Mouse (Mus musculus) liver, embryonic 16.5 days (tissue): ENCODE data around the gene Apmap. TPM values are rescaled to one million over a fixed set of nuclear protein-coding genes. Genes with fewer than 3 reads are reported as not detected.

Source experiments
- ATAC-seq: fragments of 200-750 bp; cut with Nextera tagmentation; 2 replicates; pipeline ENCODE4 v1.8.0; 2017; ENCODE audit warnings: low read depth, mild to moderate bottlenecking, moderate number of reproducible peaks, moderate library complexity
- H3K27ac ChIP-seq: fragments of 300-500 bp; sonication (generic); 2 replicates; pipeline ENCODE4 v1.5.1; 2014; ENCODE audit warnings: mild to moderate bottlenecking, low read length
- H3K27me3 ChIP-seq: fragments of 300-500 bp; sonication (generic); 2 replicates; pipeline ENCODE4 v1.6.1; 2014; ENCODE audit warnings: low read depth, low read length, mixed read lengths; ENCODE audit not compliant: control insufficient read depth, insufficient read depth
- H3K36me3 ChIP-seq: fragments of 300-500 bp; sonication (generic); 2 replicates; pipeline ENCODE4 v1.6.1; 2014; ENCODE audit warnings: mild to moderate bottlenecking; ENCODE audit not compliant: control insufficient read depth, insufficient read depth
- H3K4me1 ChIP-seq: fragments of 300-500 bp; sonication (generic); 2 replicates; pipeline ENCODE4 v1.6.1; 2014; ENCODE audit warnings: low read depth, low read length, mixed read lengths; ENCODE audit not compliant: control insufficient read depth
- H3K4me2 ChIP-seq: fragments of 300-500 bp; sonication (generic); 2 replicates; pipeline ENCODE4 v1.6.1; 2014; ENCODE audit warnings: low read depth, low read length, mixed read lengths
- H3K4me3 ChIP-seq: fragments of 300-500 bp; sonication (generic); 2 replicates; pipeline ENCODE4 v1.5.1; 2014; ENCODE audit warnings: low read depth, mild to moderate bottlenecking, low read length
- H3K9ac ChIP-seq: fragments of 300-500 bp; sonication (generic); 2 replicates; pipeline ENCODE4 v1.6.1; 2014; ENCODE audit warnings: low read depth, low read length
- H3K9me3 ChIP-seq: fragments of 300-500 bp; sonication (generic); replicated peaks from 2 replicates; pipeline ENCODE4 v1.6.1; 2016; ENCODE audit warnings: low read length; ENCODE audit not compliant: control insufficient read depth
- WGBS: fragments of 180-500 bp; shearing (Covaris S2); extraction: QIAGEN DNeasy Blood & Tissue Kit; methylation state at CpG from one replicate; pipeline ENCODE4 v1.1.7; 2014; ENCODE audit not compliant: insufficient replicate concordance; 5-methylcytosine and 5-hydroxymethylcytosine counted together
- polyA plus RNA-seq: library from polyadenylated mRNA; unstranded; fragments of >200 nt; fragmentation: Nextera tagmentation; extraction: Ambion mirVana; gene quantifications from 2 replicates; pipeline ENCODE4 v1.2.1, GENCODE M21; 2015

Gene Apmap
- polyA plus RNA-seq: 27.2 and 29.2 TPM in 2 replicates

DNA sequence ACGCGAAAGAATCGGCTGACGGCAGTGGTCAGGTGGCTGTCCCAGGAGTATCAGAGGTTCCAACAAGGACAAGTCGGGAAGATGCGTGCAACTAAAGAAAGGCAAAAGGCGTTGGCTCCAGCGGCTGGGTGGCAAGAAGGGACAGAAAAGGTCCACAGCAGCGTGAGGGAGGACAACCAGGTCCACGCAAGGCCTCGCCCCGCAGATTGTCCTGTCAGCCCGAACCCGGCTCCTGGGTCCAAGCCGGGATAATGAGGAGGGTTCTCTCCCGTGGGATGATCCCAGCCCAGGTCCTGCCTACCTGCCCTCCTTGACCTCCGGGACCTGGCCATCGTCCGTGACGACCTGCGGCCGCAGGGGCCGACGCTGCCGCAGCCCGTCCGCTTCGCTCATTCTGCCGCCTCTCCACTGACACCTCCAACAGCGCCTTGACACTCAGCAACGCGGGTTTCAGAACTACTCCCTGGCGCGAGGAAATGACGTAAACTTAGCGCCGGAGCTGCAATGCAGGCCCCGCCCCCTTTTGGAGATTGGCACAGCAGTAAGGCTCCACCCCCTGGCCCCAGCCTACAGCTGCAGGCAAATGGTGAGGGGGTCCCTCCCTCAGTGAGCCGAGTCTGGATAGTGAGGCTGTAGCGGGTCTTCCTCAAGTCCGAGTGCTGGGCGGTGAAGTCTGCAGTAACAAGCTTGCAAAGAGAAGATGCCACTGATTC is at the start of gene Apmap:
Gene Apmap, minus strand, starts transcription at position 481 of the 713 bp plus-strand sequence.
- ATAC-seq: peak; percentile 92
- peaks cover 26% of the 10 kb centered on the region for H3K4me1 ChIP-seq
- peak within 1 kb of the TSS; percentile 78 for H3K4me3 ChIP-seq
- under 1% methylated on average over 42 of the region's 42 CpGs for WGBS
- H3K4me2 ChIP-seq: peak within 1 kb of the TSS; percentile 90
- H3K27me3 ChIP-seq: no peaks in the 10 kb centered on the region
- H3K9me3 ChIP-seq: no peaks in the 10 kb centered on the region
- H3K27ac ChIP-seq: peak within 1 kb of the TSS; percentile 75
- H3K9ac ChIP-seq: peak within 1 kb of the TSS; percentile 93
- no peaks in the 10 kb centered on the region for H3K36me3 ChIP-seq

DNA sequence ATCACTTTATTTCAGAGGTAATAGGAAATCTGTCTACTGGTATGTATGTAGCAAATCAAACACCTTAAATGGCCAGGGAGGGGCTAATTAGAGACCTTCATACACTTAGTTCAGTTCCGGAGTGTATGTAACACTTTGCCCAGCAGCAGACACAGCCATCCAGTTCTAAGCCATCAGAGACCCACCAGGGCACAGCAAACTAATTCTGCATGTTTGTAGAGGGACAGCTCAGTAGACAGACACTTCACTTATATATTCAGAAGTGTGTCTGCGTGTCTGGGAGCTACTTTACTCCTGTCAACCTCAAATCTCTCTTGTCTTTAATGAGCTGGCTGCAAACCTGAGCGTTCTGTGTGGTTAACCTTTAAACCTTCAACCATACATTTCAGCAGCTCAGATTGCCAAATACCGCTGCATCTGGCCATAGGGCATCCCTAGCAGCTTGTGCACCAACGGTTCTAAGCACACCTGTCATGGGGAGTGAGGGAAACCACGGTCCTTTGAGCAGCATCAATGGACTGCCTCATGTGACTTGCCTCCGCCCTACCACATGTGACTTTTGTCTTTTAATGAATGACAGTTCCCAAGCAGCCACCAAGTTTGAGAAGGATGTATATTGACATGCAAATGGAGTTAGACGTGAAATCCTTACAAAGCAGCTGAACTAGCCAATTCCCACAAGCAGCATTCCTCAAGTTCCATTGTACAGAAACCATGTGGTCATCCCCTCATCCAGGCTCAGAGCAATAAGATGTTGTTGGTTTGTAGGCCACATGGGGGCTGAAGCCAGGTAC is 48.8 kb upstream of the Apmap start:
- H3K27me3 ChIP-seq: no peaks in the 10 kb centered on the region
- no peak overlapping the region for H3K4me3 ChIP-seq
- ATAC-seq: peak; percentile 80
- H3K4me2 ChIP-seq: no peak overlapping the region
- peaks cover 15% of the 10 kb centered on the region for H3K4me1 ChIP-seq
- H3K9ac ChIP-seq: no peak overlapping the region
- H3K9me3 ChIP-seq: no peaks in the 10 kb centered on the region
- 69% methylated on average over 8 of the region's 8 CpGs for WGBS
- peak overlapping the region; percentile 65 for H3K27ac ChIP-seq
- H3K36me3 ChIP-seq: peaks cover 24% of the 10 kb centered on the region

GRCm38 (mm10) chr2:150656112-150656511 is 47.7 kb upstream of the Apmap start:
- WGBS: 79% methylated on average over 3 of the region's 3 CpGs
- H3K4me1 ChIP-seq: peaks cover 15% of the 10 kb centered on the region
- no peaks in the 10 kb centered on the region for H3K27me3 ChIP-seq
- ATAC-seq: no peak
- H3K4me3 ChIP-seq: no peak overlapping the region
- H3K4me2 ChIP-seq: no peak overlapping the region
- H3K9me3 ChIP-seq: no peaks in the 10 kb centered on the region
- no peak overlapping the region for H3K9ac ChIP-seq
- peaks cover 24% of the 10 kb centered on the region for H3K36me3 ChIP-seq
- no peak overlapping the region for H3K27ac ChIP-seq

DNA sequence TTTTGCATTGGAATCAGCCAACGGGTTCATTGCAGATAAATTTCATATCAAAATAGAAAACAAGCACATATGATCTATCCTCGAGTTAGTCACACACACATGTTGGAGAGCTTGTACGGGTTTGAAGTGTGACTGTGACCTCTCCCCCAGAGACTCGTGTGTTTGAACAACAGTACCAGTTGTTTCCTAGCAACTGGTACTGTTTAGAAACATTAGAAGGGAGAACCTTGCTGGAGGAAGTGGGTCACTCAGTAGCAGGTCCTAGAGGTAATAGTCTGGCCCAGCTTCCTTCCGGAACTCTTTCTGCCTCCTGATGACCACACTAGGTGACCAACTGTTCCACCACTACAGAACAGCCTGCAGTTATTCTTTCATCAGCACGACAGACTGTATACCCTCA is 46.9 kb upstream of the Apmap start:
- Histone ChIP-seq H3K4me1 (peaks cover 19% of the 10 kb centered on the region), H3K36me3 (peaks cover 24% of the 10 kb centered on the region), H3K4me2 (no peak overlapping the region), H3K9ac (no peak overlapping the region), H3K4me3 (no peak overlapping the region), H3K27ac (no peak overlapping the region), H3K27me3 (no peaks in the 10 kb centered on the region), H3K9me3 (no peaks in the 10 kb centered on the region)
- ATAC-seq: no peak
- 65% methylated on average over 6 of the region's 6 CpGs for whole genome bisulfite sequencing

DNA sequence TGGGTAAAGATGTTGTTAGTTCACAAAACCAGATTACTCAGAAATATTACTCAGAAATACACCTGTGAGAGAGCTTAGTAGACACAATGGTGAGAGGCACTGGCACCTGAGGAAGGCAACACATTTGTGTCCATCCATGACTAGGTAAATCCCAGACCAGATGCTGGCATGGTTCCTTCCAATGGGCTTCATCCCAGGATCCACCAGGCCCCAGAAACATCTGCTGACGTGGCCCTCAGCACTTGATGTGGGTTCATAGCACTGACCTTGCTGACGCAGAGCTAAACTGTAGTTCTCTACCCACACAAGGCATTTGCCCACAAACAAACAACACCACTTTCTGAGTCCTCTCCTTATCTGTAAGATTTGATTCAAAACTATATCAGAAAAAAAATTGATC is 46.4 kb upstream of the Apmap start:
- Histone ChIP-seq H3K27ac (no peak overlapping the region), H3K4me2 (no peak overlapping the region), H3K4me3 (no peak overlapping the region), H3K27me3 (no peaks in the 10 kb centered on the region), H3K9ac (no peak overlapping the region), H3K4me1 (peaks cover 23% of the 10 kb centered on the region), H3K36me3 (peaks cover 24% of the 10 kb centered on the region), H3K9me3 (no peaks in the 10 kb centered on the region)
- 85% methylated on average over 2 of the region's 2 CpGs for WGBS
- no peak for ATAC-seq

DNA sequence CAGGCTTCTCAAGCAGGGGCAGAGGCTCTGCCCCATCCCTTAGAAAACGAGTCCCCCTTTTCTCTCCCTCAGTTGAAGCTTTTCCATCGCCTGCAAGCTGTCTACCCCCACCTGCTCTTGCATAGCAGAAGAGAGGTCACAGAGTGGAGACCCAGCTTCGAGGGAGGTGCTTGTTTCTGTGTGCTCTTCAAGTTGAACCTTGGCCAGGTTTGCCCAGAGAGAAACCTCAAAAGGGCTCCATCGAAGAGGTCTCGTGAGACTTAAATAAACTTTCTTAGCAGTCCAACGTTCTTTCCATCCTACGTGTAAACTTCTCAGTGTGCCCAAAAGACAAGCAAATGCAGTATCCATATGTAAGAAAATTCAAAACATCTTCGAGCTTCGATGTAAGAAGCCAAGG is 43.0 kb upstream of the Apmap start:
- Histone ChIP-seq H3K4me1 (peaks cover 33% of the 10 kb centered on the region), H3K9ac (no peak overlapping the region), H3K27me3 (no peaks in the 10 kb centered on the region), H3K4me2 (peak overlapping the region; percentile 3; the same call in 1 of the 2 replicates), H3K9me3 (no peaks in the 10 kb centered on the region), H3K36me3 (peaks cover 3% of the 10 kb centered on the region; the same call in 1 of the 2 replicates), H3K4me3 (no peak overlapping the region), H3K27ac (no peak overlapping the region; the same call in 1 of the 2 replicates)
- 62% methylated on average over 9 of the region's 9 CpGs for WGBS
- peak; percentile 55 for ATAC-seq

- H3K36me3 ChIP-seq: peaks cover 3% of the 10 kb centered on the region; the same call in 1 of the 2 replicates
- no peak overlapping the region for H3K4me2 ChIP-seq
- 59% methylated on average over 7 of the region's 7 CpGs for WGBS
- 0 out of 2 replicates have a peak, but pooled peaks have one; percentile 12 for ATAC-seq
- no peak overlapping the region for H3K4me3 ChIP-seq
- no peak overlapping the region for H3K9ac ChIP-seq
- H3K4me1 ChIP-seq: peaks cover 40% of the 10 kb centered on the region
- no peaks in the 10 kb centered on the region for H3K27me3 ChIP-seq
- no peaks in the 10 kb centered on the region for H3K9me3 ChIP-seq
- H3K27ac ChIP-seq: 0 out of 2 replicates have a peak overlapping the region, but pooled peaks have one; percentile 15
Observed at GRCm38 (mm10) chr2:150650511-150651074, 42.2 kb upstream of the Apmap start.

GRCm38 (mm10) chr2:150648300-150648895 is 40.0 kb upstream of the Apmap start:
- Histone ChIP-seq H3K36me3 (no peaks in the 10 kb centered on the region; the same call in 1 of the 2 replicates), H3K9ac (no peak overlapping the region), H3K27ac (no peak overlapping the region), H3K9me3 (no peaks in the 10 kb centered on the region), H3K27me3 (no peaks in the 10 kb centered on the region), H3K4me2 (no peak overlapping the region), H3K4me1 (peaks cover 45% of the 10 kb centered on the region), H3K4me3 (no peak overlapping the region)
- no peak for ATAC-seq
- 67% methylated on average over 13 of the region's 13 CpGs for WGBS
